Mouse (Mus musculus) testis, adult 2 months (tissue): ENCODE measurements around the gene Nectin4.

Experiments
- CTCF ChIP-seq: fragments of 200-500 bp; IDR thresholded peaks from 2 replicates; pipeline ENCODE4 v1.5.1; 2012; ENCODE audit warnings: low read depth, mild to moderate bottlenecking, inconsistent platforms, low read length, moderate library complexity; ENCODE audit not compliant: control insufficient read depth, insufficient read depth, insufficient replicate concordance
- POLR2A ChIP-seq: fragments of 200-500 bp; IDR thresholded peaks from 2 replicates; pipeline ENCODE4 v1.6.1; 2012; ENCODE audit warnings: low read depth, mild to moderate bottlenecking, inconsistent platforms, low read length, moderate library complexity; ENCODE audit not compliant: control insufficient read depth

GRCm38 (mm10) chr1:171348665-171349064, 21.2 kb upstream of the Nectin4 start:
- TF ChIP-seq POLR2A: no peak
- no peak for TF ChIP-seq CTCF
